ENCODE assay signal across 27 mouse cellular contexts in the genomic region with DNA sequence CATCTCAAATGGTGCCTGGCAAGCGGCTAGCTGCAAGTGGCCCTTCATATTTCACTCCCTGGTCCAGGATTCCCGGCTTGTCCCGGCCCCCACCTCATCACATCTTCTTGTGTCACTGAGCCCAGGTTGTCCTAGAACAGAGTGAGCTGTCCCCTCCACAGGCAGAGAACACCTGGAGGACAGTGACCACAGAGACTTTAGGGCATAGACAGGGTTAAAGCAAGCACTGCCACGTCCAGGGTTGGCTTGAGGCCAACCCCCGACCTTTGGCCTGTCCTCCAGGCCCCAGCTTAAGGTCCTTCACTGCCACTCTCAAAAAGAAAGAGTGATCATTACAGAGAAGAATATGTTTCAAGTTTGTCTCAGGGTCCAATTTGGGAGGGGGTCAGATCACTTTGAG. TPM values are rescaled to one million over a fixed set of nuclear protein-coding genes. Genes with fewer than 3 reads are reported as not detected.
DNase-seq lines count a peak whose midpoint lies in the region; ATAC-seq and TF ChIP-seq lines count a peak whose summit lies in the region.
"Had no signal": no experiment of that assay in that cellular context is flagged by ENCODE, and none has a peak within 500 bp of the region (broad histone marks: within the 10 kb centered on the region; RNA-seq: fewer than 3 reads in every experiment).

No protein-coding gene starts in this region.

- no peaks in the 10 kb centered on the region for H3K27me3 ChIP-seq in intestine, postnatal 0 days (replicated peaks; ENCODE audit: control insufficient read depth, insufficient read depth, low read length)
- no peaks in the 10 kb centered on the region for H3K27me3 ChIP-seq in intestine, embryonic 16.5 days (replicated peaks; ENCODE audit: control insufficient read depth, insufficient read depth, low read length)
- H3K27me3 ChIP-seq in liver, embryonic 15.5 days, result no peaks in the 10 kb centered on the region
- peaks cover 4% of the 10 kb centered on the region for H3K27me3 ChIP-seq in liver, embryonic 12.5 days (replicated peaks)
- H3K27me3 ChIP-seq: CH12.LX; forebrain, embryonic 13.5 days; heart, embryonic 15.5 days; hindbrain, embryonic 13.5 days had no signal

- peak; percentile 31 for DNase-seq in kidney, postnatal 14 days
- no peak for DNase-seq in kidney, postnatal 10 days
- no peak for DNase-seq in left cerebral cortex, postnatal 14 days (ENCODE audit: low spot score in 2 of 2)
- DNase-seq: adrenal gland, postnatal 10 days; adrenal gland, postnatal 36 days; B cell, adult 2 months; cerebellum, adult 18-20 months; cerebellum, adult 9-10 months; cerebellum, postnatal 14 days; gastrocnemius, postnatal 10 days; gastrocnemius, postnatal 36 days; heart, postnatal 10 days; heart, postnatal 36 days had no signal

- H3K9ac ChIP-seq in intestine, postnatal 0 days (ENCODE audit: low read depth, low read length), result no peak overlapping the region
- no peak overlapping the region for H3K9ac ChIP-seq in intestine, embryonic 16.5 days (ENCODE audit: low read depth, low read length)
- H3K9ac ChIP-seq in liver, embryonic 15.5 days, result no peak overlapping the region
- no peak overlapping the region for H3K9ac ChIP-seq in liver, embryonic 12.5 days
- H3K9ac ChIP-seq: forebrain, embryonic 13.5 days; heart, embryonic 12.5 days; heart, embryonic 15.5 days; hindbrain, embryonic 13.5 days had no signal

- WGBS in intestine, postnatal 0 days, result 65% methylated on average over 5 of the region's 5 CpGs
- 69% methylated on average over 5 of the region's 5 CpGs for WGBS in intestine, embryonic 16.5 days
- WGBS in liver, embryonic 15.5 days (ENCODE audit: insufficient replicate concordance), result 53% methylated on average over 5 of the region's 5 CpGs
- 66% methylated on average over 5 of the region's 5 CpGs for WGBS in liver, embryonic 12.5 days (ENCODE audit: insufficient replicate concordance)

- intact Hi-C loops in left cerebral cortex, postnatal 14 days (cut with DNase I), result no loop called here

- H3K27ac ChIP-seq in intestine, postnatal 0 days (ENCODE audit: low read depth, low read length), result peak overlapping the region; percentile 46; the same call in 1 of the 2 replicates
- no peak overlapping the region for H3K27ac ChIP-seq in intestine, embryonic 16.5 days (ENCODE audit: low read length)
- no peak overlapping the region for H3K27ac ChIP-seq in liver, embryonic 15.5 days (replicated peaks)
- no peak overlapping the region for H3K27ac ChIP-seq in liver, embryonic 12.5 days
- H3K27ac ChIP-seq: forebrain, embryonic 10.5 days; forebrain, embryonic 13.5 days; heart, embryonic 15.5 days; hindbrain, embryonic 10.5 days; hindbrain, embryonic 13.5 days had no signal

- no peak overlapping the region for H3K4me3 ChIP-seq in intestine, postnatal 0 days (ENCODE audit: low read depth, low read length)
- H3K4me3 ChIP-seq in intestine, embryonic 16.5 days (ENCODE audit: low read length), result no peak overlapping the region
- H3K4me3 ChIP-seq in liver, embryonic 15.5 days (replicated peaks), result no peak overlapping the region
- no peak overlapping the region for H3K4me3 ChIP-seq in liver, embryonic 12.5 days
- H3K4me3 ChIP-seq: forebrain, embryonic 10.5 days; forebrain, embryonic 13.5 days; heart, embryonic 12.5 days; heart, embryonic 15.5 days; hindbrain, embryonic 10.5 days; hindbrain, embryonic 13.5 days had no signal

- H3K9me3 ChIP-seq in intestine, postnatal 0 days (ENCODE audit: control insufficient read depth), result no peaks in the 10 kb centered on the region
- no peaks in the 10 kb centered on the region for H3K9me3 ChIP-seq in intestine, embryonic 16.5 days (ENCODE audit: control insufficient read depth, low read length)
- no peaks in the 10 kb centered on the region for H3K9me3 ChIP-seq in liver, embryonic 15.5 days (replicated peaks)
- H3K9me3 ChIP-seq in liver, embryonic 12.5 days (replicated peaks), result no peaks in the 10 kb centered on the region
- H3K9me3 ChIP-seq: forebrain, embryonic 10.5 days; forebrain, embryonic 13.5 days; G1E; heart, embryonic 12.5 days; heart, embryonic 15.5 days; hindbrain, embryonic 10.5 days; hindbrain, embryonic 13.5 days had no signal

- no peaks in the 10 kb centered on the region for H3K4me1 ChIP-seq in intestine, postnatal 0 days (replicated peaks; ENCODE audit: control insufficient read depth, insufficient read depth, low read length)
- peaks cover 5% of the 10 kb centered on the region; the same call in 1 of the 2 replicates for H3K4me1 ChIP-seq in intestine, embryonic 16.5 days (ENCODE audit: control insufficient read depth, insufficient read depth, low read length)
- H3K4me1 ChIP-seq in liver, embryonic 15.5 days (replicated peaks), result peaks cover 4% of the 10 kb centered on the region; the same call in 1 of the 2 replicates
- peaks cover 5% of the 10 kb centered on the region; the same call in 1 of the 2 replicates for H3K4me1 ChIP-seq in liver, embryonic 12.5 days
- H3K4me1 ChIP-seq: forebrain, embryonic 10.5 days; forebrain, embryonic 13.5 days; heart, embryonic 12.5 days; heart, embryonic 15.5 days; hindbrain, embryonic 10.5 days; hindbrain, embryonic 13.5 days had no signal

- H3K36me3 ChIP-seq in intestine, postnatal 0 days (ENCODE audit: control insufficient read depth, insufficient read depth), result no peaks in the 10 kb centered on the region
- no peaks in the 10 kb centered on the region for H3K36me3 ChIP-seq in intestine, embryonic 16.5 days (ENCODE audit: control insufficient read depth, insufficient read depth, low read length)
- no peaks in the 10 kb centered on the region for H3K36me3 ChIP-seq in liver, embryonic 15.5 days (replicated peaks)
- no peaks in the 10 kb centered on the region for H3K36me3 ChIP-seq in liver, embryonic 12.5 days
- H3K36me3 ChIP-seq: forebrain, embryonic 10.5 days; G1E; heart, embryonic 12.5 days; heart, embryonic 15.5 days; hindbrain, embryonic 10.5 days; hindbrain, embryonic 13.5 days had no signal

- no peak overlapping the region for H3K4me2 ChIP-seq in intestine, postnatal 0 days (replicated peaks; ENCODE audit: low read depth)
- no peak overlapping the region for H3K4me2 ChIP-seq in intestine, embryonic 16.5 days (ENCODE audit: low read depth, low read length)
- no peak overlapping the region for H3K4me2 ChIP-seq in liver, embryonic 15.5 days
- H3K4me2 ChIP-seq in liver, embryonic 12.5 days, result no peak overlapping the region
- H3K4me2 ChIP-seq: forebrain, embryonic 13.5 days; heart, embryonic 12.5 days; heart, embryonic 15.5 days; hindbrain, embryonic 13.5 days had no signal

- TF ChIP-seq CTCF in intestine, postnatal 0 days (IDR thresholded peaks at IDR 0.05; ENCODE audit: low read depth), result no peak

- no peak for ATAC-seq in intestine, postnatal 0 days
- no peak for ATAC-seq in intestine, embryonic 16.5 days
- ATAC-seq in liver, embryonic 15.5 days (ENCODE audit: insufficient read depth), result peak; percentile 48
- no peak for ATAC-seq in liver, embryonic 12.5 days
- ATAC-seq: forebrain, embryonic 13.5 days; forebrain, embryonic 16.5 days; Patski had no signal

RNA-seq across cellular contexts. Expression of a gene that starts 2.6 kb away (rescaled TPM):
- polyA plus RNA-seq in intestine, postnatal 0 days (2015; fragmentation: Nextera tagmentation; extraction: Ambion mirVana), result 327 and 338 TPM in 2 replicates
- 272 and 331 TPM in 2 replicates for polyA plus RNA-seq in intestine, embryonic 16.5 days (2015; fragmentation: Nextera tagmentation; extraction: Ambion mirVana)
- 71.5 and 84.4 TPM in 2 replicates for polyA plus RNA-seq in liver, embryonic 15.5 days (2015; fragmentation: Nextera tagmentation; extraction: Ambion mirVana)
- polyA plus RNA-seq in liver, embryonic 12.5 days (2016; fragmentation: Nextera tagmentation; extraction: Ambion mirVana), result 45.8 and 46.6 TPM in 2 replicates
- 100 to 1,000 TPM; 233 to 253 TPM for total RNA-seq in left cerebral cortex, postnatal 14 days (2021)
- polyA plus RNA-seq: G1E had no signal
